Mouse (Mus musculus) limb, embryonic 11.5 days (tissue): Measurements from ENCODE around the gene Rbms1. TPM values are rescaled to one million over a fixed set of nuclear protein-coding genes. Genes with fewer than 3 reads are reported as not detected.
"Not testable (repeated sequence)": the region's sequence is repeated elsewhere in the genome, so short reads cannot be mapped to it uniquely, and the experiment has no call there.

Experiments used
- ATAC-seq: fragments of 200-750 bp; cut with Nextera tagmentation; 2 replicates; pipeline ENCODE4 v1.8.0; 2017; ENCODE audit warnings: low read depth; ENCODE audit not compliant: insufficient number of reproducible peaks, low FRiP score, low TSS enrichment
- DNase-seq: peaks from one replicate; pipeline ENCODE4 v3.0.0-alpha.2; 2015; ENCODE audit warnings: low spot score
- H3K27ac ChIP-seq: fragments of 300-500 bp; sonication (generic); replicated peaks from 2 replicates; pipeline ENCODE4 v1.5.1; 2014; ENCODE audit warnings: low read depth, mild to moderate bottlenecking, low read length
- H3K27me3 ChIP-seq: fragments of 300-500 bp; sonication (generic); 2 replicates; pipeline ENCODE4 v1.6.1; 2014; ENCODE audit warnings: mild to moderate bottlenecking, low read length, mixed read lengths; ENCODE audit not compliant: control insufficient read depth, insufficient read depth
- H3K36me3 ChIP-seq: fragments of 300-500 bp; sonication (generic); 2 replicates; pipeline ENCODE4 v1.6.1; 2014; ENCODE audit warnings: mild to moderate bottlenecking, low read length, moderate library complexity, mixed read lengths; ENCODE audit not compliant: control insufficient read depth, insufficient read depth
- H3K4me1 ChIP-seq: fragments of 300-500 bp; sonication (generic); 2 replicates; pipeline ENCODE4 v1.6.1; 2014; ENCODE audit warnings: low read length, mixed read lengths; ENCODE audit not compliant: control insufficient read depth, insufficient read depth
- H3K4me2 ChIP-seq: fragments of 300-500 bp; sonication (generic); 2 replicates; pipeline ENCODE4 v1.6.1; 2014; ENCODE audit warnings: low read depth, mild to moderate bottlenecking, moderate library complexity; ENCODE audit not compliant: severe bottlenecking
- H3K4me3 ChIP-seq: fragments of 300-500 bp; sonication (generic); 2 replicates; pipeline ENCODE4 v1.5.1; 2014; ENCODE audit warnings: low read depth, low read length
- H3K9ac ChIP-seq: fragments of 300-500 bp; sonication (generic); 2 replicates; pipeline ENCODE4 v1.6.1; 2014; ENCODE audit warnings: mild to moderate bottlenecking, low read length
- H3K9me3 ChIP-seq: fragments of 300-500 bp; sonication (generic); 2 replicates; pipeline ENCODE4 v1.6.1; 2016; ENCODE audit warnings: low read length; ENCODE audit not compliant: control insufficient read depth
- WGBS: fragments of 180-500 bp; shearing (Covaris S2); extraction: QIAGEN DNeasy Blood & Tissue Kit; methylation state at CpG from one replicate; pipeline ENCODE4 v1.1.7; 2014; 5-methylcytosine and 5-hydroxymethylcytosine counted together
- polyA plus RNA-seq: library from polyadenylated mRNA; unstranded; fragments of >200 nt; fragmentation: Nextera tagmentation; extraction: Ambion mirVana; gene quantifications from 2 replicates; pipeline ENCODE4 v1.2.1, GENCODE M21; 2014

Gene Rbms1
- polyA plus RNA-seq, 1 experiment from 2014 or later = 111 TPM

GRCm38 (mm10) chr2:60830464-60830863 lies 132.5 kb downstream of the Rbms1 start:
- not testable (repeated sequence) for H3K27ac ChIP-seq, DNase-seq, ATAC-seq, H3K4me2 ChIP-seq, H3K27me3 ChIP-seq, H3K36me3 ChIP-seq, H3K9ac ChIP-seq, H3K4me3 ChIP-seq, H3K9me3 ChIP-seq, H3K4me1 ChIP-seq
- 88% methylated on average over 1 of the region's 1 CpGs for WGBS

- no peak for DNase-seq
- Histone ChIP-seq H3K4me3 (no peak overlapping the region), H3K4me1 (peaks cover 3% of the 10 kb centered on the region; the same call in 1 of the 2 replicates), H3K27ac (no peak overlapping the region), H3K36me3 (no peaks in the 10 kb centered on the region), H3K9ac (no peak overlapping the region), H3K4me2 (no peak overlapping the region), H3K27me3 (no peaks in the 10 kb centered on the region), H3K9me3 (no peaks in the 10 kb centered on the region)
- WGBS = 94% methylated on average over 10 of the region's 10 CpGs
- ATAC-seq = no peak
Observed at GRCm38 (mm10) chr2:60828908-60829462, 134.0 kb downstream of the Rbms1 start.

- ATAC-seq = no peak
- H3K36me3 ChIP-seq = no peaks in the 10 kb centered on the region
- H3K27ac ChIP-seq = no peak overlapping the region
- no peaks in the 10 kb centered on the region for H3K4me1 ChIP-seq
- DNase-seq = no peak
- H3K27me3 ChIP-seq = no peaks in the 10 kb centered on the region
- WGBS = 69% methylated on average over 5 of the region's 5 CpGs
- H3K9me3 ChIP-seq = no peaks in the 10 kb centered on the region
- H3K4me2 ChIP-seq = no peak overlapping the region
- H3K9ac ChIP-seq = no peak overlapping the region
- H3K4me3 ChIP-seq = no peak overlapping the region
Observed at GRCm38 (mm10) chr2:60827152-60827428, 135.9 kb downstream of the Rbms1 start.

GRCm38 (mm10) chr2:60826406-60827151 lies 136.4 kb downstream of the Rbms1 start:
- Histone ChIP-seq H3K9ac (no peak overlapping the region), H3K4me2 (no peak overlapping the region), H3K27me3 (no peaks in the 10 kb centered on the region), H3K4me3 (no peak overlapping the region), H3K4me1 (no peaks in the 10 kb centered on the region), H3K36me3 (no peaks in the 10 kb centered on the region), H3K27ac (no peak overlapping the region), H3K9me3 (no peaks in the 10 kb centered on the region)
- ATAC-seq (no peak), DNase-seq (no peak)
- 87% methylated on average over 11 of the region's 11 CpGs for WGBS

GRCm38 (mm10) chr2:60825690-60826089 lies 137.3 kb downstream of the Rbms1 start:
- Histone ChIP-seq H3K4me3 (no peak overlapping the region), H3K9ac (no peak overlapping the region), H3K4me2 (no peak overlapping the region), H3K4me1 (no peaks in the 10 kb centered on the region), H3K9me3 (no peaks in the 10 kb centered on the region), H3K27ac (no peak overlapping the region), H3K27me3 (no peaks in the 10 kb centered on the region), H3K36me3 (no peaks in the 10 kb centered on the region)
- 85% methylated on average over 4 of the region's 4 CpGs for WGBS
- DNase-seq (no peak), ATAC-seq (no peak)

GRCm38 (mm10) chr2:60821635-60822034 lies 141.4 kb downstream of the Rbms1 start:
- H3K4me1 ChIP-seq = peaks cover 2% of the 10 kb centered on the region; the same call in 1 of the 2 replicates
- ATAC-seq = no peak
- WGBS = 95% methylated on average over 3 of the region's 3 CpGs
- H3K9ac ChIP-seq = no peak overlapping the region
- H3K27me3 ChIP-seq = no peaks in the 10 kb centered on the region
- no peaks in the 10 kb centered on the region for H3K9me3 ChIP-seq
- no peak overlapping the region for H3K4me3 ChIP-seq
- H3K36me3 ChIP-seq = no peaks in the 10 kb centered on the region
- H3K27ac ChIP-seq = no peak overlapping the region
- H3K4me2 ChIP-seq = no peak overlapping the region
- no peak for DNase-seq

- H3K27ac ChIP-seq = no peak overlapping the region
Observed at GRCm38 (mm10) chr2:60818632-60819031, 144.4 kb downstream of the Rbms1 start.

GRCm38 (mm10) chr2:60816307-60816706 lies 146.7 kb downstream of the Rbms1 start:
- H3K4me3 ChIP-seq = no peak overlapping the region
- H3K4me2 ChIP-seq = no peak overlapping the region
- 88% methylated on average over 2 of the region's 2 CpGs for WGBS
- no peak overlapping the region for H3K9ac ChIP-seq
- no peaks in the 10 kb centered on the region for H3K27me3 ChIP-seq
- H3K27ac ChIP-seq = no peak overlapping the region
- no peaks in the 10 kb centered on the region for H3K36me3 ChIP-seq
- peaks cover 5% of the 10 kb centered on the region; the same call in 1 of the 2 replicates for H3K4me1 ChIP-seq
- DNase-seq (no peak), ATAC-seq (no peak)
- no peaks in the 10 kb centered on the region for H3K9me3 ChIP-seq

More at GRCm38 (mm10) chr2:60818632-60819031, 144.4 kb downstream of the Rbms1 start:
- Histone ChIP-seq H3K4me1 (peaks cover 2% of the 10 kb centered on the region; the same call in 1 of the 2 replicates), H3K4me2 (no peak overlapping the region), H3K27me3 (no peaks in the 10 kb centered on the region), H3K4me3 (no peak overlapping the region), H3K9ac (no peak overlapping the region), H3K36me3 (no peaks in the 10 kb centered on the region), H3K9me3 (no peaks in the 10 kb centered on the region)
- DNase-seq (no peak), ATAC-seq (no peak)
- WGBS = 6% methylated on average over 2 of the region's 2 CpGs
